Mouse (Mus musculus) T-helper 2 cell (primary cell): ENCODE data around the gene 3110040M04Rik.
"Not testable (repeated sequence)": the region's sequence is repeated elsewhere in the genome, so short reads cannot be mapped to it uniquely, and the experiment has no call there.

Experiments used
- in situ Hi-C: fragments of 300-600 bp; cut with MboI, MseI; formaldehyde crosslinking; loops from one replicate; pipeline ENCODE4 v1.15.1; 2025; ENCODE audit warnings: high pct_unique_total_duplicates

Gene 3110040M04Rik

DNA sequence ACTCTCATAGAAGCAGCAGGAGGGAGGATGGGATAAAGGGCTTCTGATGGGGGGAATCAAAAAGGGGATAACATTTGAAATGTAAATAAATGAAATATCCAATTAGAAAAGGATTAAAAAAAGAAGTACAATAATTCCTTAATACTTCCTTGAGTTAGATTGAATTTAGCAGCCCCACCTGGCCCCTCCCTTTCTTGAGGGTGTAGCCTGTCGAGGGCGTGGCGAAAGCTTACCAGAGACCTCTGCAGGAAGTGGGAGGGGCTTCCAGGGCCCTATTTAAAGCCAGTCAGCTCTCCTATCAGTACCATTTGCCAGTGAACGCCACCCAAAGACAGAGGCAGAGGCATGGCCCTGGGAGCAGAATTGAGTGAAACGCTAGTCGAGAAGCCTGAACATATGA, at the start of gene 3110040M04Rik:
Gene 3110040M04Rik, plus strand, starts transcription at position 304 of the 400 bp plus-strand sequence.
- in situ Hi-C loops = not testable (repeated sequence)

DNA sequence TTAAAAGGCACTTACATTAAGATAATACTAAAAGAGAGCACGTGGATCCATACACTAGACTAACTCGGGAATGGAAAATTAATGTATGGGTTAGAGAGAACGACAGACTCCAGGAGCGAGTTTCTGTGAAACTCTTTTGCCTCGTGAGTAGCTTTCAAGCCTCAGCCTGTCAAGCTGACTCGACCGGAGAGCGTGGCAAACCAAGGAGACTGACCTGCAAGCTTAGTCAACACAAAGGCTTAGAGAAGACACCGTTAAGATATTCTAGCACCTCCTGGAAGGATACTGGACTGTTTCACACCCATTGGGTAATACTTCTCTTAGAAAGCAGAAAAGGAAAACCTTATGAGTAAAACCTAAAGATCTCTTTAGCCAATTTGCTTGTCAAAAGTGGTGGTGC, 49.8 kb upstream of the 3110040M04Rik start:
- in situ Hi-C loops = not testable (repeated sequence)

DNA sequence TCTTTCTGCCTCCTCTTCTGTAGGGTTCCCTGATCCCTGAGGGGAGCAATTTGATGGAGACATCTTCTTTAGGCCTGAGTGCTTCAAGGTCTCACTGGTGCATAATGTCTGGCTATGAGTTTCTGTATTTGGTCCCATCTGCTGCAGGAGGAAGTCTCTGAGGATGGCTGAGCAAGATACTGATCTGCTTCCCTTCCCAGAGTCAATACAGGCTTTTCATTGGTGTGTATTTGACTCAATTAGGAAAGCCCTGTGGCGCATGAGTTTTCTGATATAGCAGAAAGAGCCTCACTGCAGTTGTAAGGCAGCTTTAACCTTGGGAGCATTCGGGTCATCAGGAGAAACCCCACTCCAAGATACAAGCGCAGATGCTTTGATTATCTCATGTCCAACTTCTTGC, 47.8 kb upstream of the 3110040M04Rik start:
- in situ Hi-C loops = no loop called here

DNA sequence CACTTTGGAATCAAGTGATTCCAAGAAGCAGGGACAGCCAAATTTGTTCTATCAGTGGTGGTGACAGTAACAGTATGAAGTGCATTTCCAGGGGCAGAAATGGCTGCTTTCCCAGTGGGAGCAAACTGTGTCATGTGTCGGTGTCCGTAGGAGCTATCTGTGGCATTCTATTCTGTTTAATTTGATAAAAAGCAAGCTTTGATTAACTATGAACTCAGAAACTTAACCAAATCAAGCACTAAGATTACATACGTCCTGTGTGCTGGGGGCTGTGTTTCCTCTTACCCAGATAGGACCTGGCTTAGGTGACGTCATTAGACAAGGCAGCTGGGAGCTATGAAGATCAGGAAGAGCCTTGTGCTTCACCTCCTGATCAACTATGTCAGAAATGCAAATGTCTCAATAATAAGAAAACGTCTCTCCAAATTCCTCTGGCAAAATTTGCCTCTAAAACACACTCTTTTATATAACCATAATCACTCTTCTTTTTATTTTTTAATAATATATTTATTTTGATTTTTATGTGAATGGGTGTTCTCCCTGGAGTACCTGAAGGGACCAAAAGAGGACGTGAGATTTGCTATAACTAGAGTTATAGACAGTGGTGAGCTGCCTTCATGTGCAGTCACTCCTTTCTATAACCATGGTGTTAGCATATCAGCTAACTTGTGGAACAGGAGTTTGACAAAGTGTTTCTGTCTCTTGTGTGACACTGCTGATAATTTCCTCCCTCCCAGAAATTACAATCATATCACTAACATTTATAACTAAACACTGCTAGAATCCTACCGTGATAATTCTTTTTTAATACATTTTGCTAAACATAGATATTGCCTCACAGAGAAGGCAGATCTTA, 46.9 kb upstream of the 3110040M04Rik start:
- in situ Hi-C loops = no loop called here

DNA sequence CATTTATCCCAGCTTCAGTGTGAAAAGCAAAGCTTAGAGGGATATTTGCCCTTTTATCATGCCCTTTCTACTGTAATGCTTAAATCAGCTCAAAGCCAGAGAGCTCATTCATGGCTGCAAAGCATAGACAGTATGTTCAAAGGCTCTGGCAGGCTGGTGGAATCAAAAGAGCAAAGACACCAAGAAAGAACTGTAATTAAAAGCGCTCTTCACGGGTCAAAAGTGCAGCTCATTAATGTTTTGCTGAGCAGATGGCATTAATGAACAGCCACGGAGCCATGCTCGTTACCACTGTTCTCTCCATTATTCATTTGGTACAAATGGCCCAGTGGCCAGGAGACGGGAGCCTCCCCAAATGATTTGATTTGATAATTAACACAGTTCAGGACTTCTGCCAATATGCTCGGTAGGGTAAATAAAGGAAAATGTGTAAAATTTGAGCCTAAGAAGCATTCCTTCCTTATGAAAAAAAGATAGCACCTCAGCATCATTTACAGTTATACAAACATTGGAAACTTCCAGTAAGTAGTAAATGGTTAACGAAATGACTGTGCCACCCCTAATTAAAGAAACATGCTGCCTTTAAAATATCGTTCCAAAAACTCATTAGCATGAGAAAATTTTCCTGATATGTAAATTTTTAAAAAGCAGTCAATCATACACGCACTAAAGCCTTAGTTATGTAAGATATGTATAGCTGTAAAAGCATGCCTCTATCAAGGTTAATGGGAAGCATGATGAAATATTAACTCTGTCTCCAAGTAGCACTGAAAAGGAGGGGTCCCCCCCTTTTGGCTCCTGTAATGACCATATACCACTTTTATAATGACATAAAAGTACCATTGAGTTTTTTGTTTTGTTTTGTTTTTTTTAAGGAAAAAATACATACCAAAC, 45.7 kb upstream of the 3110040M04Rik start:
- in situ Hi-C loops = no loop called here

DNA sequence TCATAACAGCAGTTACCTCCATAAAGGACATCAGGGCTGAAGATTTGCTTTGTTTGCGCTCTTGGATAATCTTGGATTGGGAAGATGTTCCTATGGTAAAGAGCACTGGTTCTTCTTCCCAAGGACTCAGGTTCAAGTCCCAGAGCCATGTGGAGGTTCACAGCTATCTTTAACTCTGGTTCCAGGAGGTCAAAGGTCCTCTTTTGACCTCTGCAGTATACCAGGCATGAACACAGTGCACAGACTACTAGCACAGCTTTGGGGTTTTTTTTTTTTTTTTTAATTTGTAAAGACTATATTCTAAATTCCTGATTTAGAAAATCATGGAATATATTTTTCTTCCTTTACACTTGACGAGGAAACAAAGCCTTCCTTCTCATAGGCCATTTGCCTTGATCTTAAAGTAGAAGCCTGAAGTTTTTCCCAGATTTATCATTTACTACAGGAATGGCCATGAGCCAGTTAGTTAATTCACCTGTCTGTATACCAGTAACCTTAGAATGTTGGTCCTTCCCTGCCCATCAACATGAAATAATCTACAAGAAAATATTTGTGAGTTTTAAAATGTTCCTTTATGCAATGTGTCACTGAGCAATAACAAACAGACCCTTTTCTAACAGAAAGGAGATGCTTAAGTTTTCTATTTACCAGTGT, 44.9 kb upstream of the 3110040M04Rik start:
- in situ Hi-C loops = no loop called here

DNA sequence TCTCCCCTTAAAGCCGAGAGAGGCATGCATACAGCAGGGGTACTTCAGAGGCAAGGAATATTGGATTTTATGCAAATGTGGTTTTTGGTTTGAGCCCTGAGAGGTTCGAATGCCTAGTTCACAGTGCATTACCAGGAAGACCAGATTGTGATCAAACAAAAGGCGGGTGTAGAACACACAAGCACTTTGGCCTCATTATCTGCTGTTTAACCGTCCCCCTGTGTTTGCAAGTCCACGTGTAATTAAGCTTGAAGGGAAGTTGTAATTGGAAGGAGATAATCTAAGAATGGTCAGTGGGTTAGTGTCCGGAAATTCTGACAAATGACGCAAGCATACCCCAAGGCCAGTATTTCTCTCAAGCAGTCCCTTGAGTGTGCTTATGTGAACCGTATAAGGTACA, 37.9 kb upstream of the 3110040M04Rik start:
- in situ Hi-C loops = no loop called here

DNA sequence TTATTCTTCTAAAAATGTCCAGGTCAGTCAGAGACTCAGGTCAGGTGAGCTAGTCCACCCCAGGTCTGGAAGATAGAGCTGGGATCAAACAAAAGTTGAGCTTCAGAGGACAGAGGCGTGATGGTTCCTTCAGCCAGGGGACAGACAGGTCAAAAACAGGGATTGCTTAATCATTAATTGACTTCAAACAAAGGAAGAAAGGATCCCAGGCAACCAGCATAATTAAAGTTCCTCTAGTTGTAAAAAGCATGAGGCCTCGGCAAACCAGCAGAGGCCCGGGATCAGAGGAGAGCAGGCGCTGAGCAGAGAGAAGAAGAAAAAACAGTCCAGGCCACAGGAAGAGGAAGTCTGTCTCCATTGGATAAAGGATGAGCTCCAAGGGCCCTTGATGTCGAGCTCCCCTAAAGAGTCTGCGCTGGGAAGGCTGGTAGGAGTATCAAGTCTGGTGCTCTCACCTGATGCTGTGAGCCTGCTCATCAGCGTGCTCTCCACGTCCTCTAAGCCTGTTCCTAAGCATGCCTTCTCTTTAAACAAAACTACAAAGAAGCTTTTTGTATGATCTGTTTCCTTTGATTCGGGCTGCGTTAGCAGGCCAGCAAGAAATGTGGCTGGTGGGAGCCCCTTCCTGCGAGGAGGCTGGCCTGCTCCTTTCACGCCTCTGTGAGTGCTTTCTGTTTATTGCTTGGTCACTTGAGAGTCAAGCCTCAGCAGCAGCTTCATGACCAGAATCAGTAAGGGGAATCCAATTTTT, 36.4 kb upstream of the 3110040M04Rik start:
- in situ Hi-C loops = no loop called here

DNA sequence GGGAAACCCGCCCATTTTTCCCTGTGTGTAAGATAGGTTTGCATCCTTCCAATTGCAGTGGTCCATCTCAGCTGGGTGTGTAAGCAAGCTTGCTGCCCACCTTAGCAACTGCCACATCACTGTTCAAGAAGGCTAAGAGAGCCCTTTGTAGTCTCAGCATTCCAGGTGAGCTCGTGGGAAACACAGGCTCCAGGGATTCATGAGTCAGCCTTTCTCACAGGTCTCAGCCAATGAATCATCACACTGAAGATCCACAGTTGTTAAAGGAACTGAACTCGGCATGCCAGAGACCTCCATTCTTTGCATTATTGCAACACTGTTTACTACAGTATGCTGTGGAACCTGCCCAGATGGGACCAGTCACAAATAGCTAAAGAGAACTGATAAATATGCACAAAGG, 35.3 kb upstream of the 3110040M04Rik start:
- in situ Hi-C loops = no loop called here

DNA sequence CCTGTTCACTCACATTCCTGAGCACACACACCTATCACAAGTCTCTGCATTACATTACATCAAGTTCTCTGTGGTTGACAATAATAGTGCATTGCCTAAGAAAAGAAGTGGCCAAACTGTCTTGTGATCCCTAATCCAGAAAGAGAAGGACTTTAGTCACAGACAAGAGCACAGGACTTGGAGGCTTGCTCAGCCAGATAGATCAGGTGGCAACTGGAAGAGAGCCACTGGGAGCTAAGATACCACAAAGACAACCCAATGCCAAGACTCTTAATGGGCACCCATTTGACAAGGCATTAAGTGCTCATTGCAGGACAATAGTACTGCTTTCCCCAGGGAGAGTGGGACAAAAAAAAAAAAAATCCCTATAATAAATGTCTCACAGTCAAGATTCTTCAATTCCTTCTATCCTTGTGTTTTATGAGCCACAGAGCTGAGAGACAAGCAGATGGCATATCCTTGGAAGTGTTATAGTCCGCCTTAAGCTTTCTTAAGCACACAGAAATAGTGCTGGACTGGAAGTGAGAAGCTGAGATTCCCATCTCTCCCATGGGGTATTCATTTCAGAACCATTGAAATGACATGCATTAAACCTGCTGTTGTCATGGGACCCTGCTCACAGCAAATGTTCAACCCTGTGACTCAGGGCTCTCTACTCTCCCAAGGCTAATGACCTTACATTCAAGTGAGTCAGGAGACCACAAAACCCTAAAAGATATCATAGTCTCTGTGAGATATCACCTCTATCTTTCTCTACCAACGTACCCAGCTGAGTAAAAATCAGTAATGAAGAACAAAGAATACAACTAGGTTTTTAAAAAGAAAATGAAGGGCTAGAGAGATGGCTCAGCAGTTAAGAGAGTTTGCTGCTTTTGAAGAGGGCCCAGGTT, 32.1 kb upstream of the 3110040M04Rik start:
- in situ Hi-C loops = no loop called here

DNA sequence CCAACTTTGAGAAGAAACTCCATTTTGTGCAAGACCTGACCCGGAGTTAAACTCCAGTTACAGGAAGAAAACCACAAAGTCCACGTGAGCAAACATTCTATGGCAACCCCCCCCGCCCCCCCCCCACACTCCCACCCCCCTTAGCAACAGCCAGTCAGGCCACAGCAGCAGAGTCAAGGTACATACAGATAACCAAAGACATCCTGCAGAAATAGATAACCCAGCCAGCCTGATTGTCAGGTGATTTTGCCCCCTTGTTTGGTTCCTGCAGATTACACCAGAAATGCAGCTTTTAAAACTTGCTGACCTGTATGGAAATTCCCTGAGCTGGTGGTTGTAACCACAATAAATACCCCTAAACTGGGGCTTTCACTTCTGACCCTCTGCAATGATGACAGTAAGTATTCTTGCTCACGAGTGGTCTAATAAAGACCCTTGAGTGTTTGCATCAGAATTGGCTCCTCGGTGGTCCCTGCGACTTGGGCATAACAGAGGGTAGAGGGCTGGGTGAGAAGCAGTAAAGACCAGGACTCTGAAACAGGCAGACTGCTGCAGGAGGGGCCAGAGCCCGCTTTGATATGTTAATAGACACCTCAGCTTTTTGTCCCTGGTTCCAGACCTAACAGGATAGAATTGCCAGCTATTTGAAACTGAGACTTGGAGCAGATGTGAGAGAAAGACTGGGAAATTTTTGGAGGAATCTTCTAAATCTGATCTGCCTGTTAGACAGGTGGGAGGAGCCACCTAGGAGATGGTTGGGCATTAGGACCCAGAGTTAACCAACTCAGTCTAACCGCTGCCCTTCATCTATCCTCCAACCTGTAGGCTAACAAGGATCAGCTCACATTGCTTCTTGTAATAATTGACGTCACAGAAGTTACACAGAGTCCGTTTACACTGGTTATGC, 26.6 kb upstream of the 3110040M04Rik start:
- in situ Hi-C loops = no loop called here

DNA sequence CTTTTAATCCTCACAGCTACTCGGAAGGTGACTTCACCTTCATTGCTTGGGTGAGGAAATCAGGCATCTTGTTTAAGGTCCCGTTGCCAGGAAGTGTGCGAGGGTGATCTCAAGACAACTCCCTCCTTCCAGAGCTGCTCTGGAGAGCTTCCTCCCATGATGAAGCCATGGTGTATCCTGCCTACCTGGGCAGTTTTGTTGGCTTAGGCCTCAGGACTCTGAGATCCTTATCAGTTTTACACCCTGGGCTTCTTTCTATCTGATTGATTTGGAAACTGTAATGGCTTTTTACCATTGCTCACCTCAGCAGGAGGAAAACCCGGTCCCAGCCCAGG, 26.0 kb upstream of the 3110040M04Rik start:
- in situ Hi-C loops = no loop called here

DNA sequence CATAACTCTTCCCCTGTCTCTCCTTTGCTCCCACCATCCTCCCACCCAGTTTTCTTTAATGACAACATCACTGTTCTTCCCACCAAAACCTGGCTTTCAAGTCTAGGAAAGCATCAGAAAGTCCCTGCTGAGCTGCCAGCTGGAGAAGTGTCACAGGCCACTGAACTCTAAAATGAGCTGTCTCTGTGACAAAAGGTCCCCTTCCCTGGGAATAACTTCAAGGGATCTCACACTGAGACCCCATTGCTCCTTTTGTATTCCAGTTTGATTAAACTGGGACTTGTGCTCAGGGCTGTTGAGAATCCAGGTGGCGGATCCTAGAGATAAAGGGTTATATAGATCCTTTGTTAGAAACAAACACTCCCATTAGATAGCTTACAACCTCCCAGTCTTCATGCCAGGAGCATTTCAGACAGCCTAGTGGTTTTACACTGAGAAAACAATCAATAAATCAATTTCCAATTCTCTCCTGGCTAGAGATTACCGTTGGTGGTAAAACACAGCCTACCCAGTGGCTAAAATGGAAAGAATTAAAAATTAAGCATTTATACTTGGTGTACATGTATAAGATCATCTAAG, 25.3 kb upstream of the 3110040M04Rik start:
- in situ Hi-C loops = no loop called here

DNA sequence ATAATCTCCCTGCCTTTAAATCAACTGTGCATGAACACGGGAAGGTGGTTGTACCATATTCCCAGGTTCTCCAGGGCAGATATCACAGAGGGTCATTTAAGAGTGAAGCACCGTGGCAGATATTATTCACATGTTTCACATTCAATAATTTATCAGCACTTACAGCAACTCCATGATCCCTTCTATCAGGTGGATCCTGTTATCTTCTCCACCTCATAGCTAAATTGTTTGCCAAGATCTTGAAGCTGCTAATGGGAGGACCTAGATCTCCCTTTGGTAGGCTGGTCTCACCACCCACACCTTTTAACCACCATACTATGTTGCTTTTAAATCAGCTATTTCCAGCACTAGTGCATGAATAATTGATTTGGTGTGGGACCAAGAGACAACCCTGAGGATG, 23.8 kb upstream of the 3110040M04Rik start:
- in situ Hi-C loops = no loop called here

DNA sequence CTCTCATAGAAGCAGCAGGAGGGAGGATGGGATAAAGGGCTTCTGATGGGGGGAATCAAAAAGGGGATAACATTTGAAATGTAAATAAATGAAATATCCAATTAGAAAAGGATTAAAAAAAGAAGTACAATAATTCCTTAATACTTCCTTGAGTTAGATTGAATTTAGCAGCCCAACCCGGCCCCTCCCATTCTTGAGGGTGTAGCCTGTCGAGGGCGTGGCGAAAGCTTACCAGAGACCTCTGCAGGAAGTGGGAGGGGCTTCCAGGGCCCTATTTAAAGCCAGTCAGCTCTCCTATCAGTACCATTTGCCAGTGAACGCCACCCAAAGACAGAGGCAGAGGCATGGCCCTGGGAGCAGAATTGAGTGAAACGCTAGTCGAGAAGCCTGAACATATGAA, 21.7 kb upstream of the 3110040M04Rik start, which contains the start of gene Gm47985:
Gene Gm47985, plus strand, starts transcription at position 272 of the 400 bp plus-strand sequence.
- in situ Hi-C loops = not testable (repeated sequence)

DNA sequence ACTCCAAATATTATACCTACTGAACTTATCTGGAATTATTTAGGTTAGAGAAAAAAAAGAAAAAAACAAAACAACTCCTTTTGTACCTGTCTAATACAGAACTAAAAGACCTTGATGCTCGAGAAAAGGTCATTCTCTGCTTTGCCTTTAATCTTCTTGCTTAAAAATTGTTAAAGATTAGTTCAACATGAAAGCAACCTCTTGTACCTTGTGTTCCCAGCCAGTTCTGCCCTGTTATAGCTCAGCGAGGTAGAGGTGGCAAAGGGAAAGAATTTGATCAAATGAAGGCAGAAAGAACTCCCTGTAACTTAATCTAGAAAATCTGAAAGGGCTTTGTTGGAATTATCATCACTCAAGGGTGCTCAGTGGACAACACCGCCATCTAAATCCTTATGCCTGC, 17.7 kb upstream of the 3110040M04Rik start:
- in situ Hi-C loops = not testable (repeated sequence)

DNA sequence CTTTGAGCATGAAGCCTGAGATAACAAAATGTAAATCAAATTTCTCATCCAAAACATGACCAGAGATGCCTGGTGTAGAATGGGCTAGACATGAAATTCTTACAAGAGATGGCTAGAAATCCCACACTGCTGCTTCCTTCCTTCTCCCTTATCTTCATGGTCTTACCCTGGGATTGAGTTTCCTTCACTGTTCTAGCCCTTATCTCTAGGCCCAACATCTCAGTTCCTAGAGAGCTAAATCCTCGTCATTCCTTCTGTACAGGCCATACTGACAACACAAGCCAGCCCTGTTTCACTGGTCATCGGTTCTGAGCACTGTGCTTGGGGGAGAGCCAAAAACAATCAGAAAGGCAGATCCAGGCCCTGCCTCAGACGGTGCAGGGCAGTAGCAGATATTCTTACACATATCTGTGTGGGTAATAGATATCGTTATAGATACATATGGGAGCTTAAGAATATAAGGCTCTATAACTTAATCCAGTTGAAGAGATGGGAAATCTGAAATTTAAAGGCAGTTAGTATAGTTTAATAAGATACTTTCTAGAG, 17.0 kb upstream of the 3110040M04Rik start:
- in situ Hi-C loops = not testable (repeated sequence)

DNA sequence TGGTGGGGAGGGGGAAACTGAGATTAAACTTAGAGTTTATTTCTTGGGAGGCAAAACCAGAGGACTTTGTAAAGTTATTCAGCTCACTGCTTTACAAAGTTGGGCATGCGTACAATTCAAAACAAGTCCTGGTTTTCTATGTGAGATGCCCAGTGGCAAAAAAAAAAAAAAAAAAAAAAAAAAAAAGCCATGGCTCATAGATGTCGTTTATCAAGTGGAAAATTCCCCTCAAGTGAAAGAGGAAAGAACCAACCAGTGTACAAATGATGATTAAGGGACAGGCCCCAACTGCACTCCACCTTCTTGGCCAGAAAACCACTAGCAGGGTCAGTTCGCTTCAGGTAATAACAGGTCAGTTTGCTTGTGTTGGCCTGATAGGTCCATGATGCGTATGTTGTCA, 15.5 kb upstream of the 3110040M04Rik start:
- in situ Hi-C loops = no loop called here

DNA sequence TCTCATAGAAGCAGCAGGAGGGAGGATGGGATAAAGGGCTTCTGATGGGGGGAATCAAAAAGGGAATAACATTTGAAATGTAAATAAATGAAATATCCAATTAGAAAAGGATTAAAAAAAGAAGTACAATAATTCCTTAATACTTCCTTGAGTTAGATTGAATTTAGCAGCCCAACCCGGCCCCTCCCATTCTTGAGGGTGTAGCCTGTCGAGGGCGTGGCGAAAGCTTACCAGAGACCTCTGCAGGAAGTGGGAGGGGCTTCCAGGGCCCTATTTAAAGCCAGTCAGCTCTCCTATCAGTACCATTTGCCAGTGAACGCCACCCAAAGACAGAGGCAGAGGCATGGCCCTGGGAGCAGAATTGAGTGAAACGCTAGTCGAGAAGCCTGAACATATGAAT, 11.8 kb upstream of the 3110040M04Rik start, which contains the start of gene Gm8947:
Gene Gm8947, plus strand, starts transcription at position 302 of the 400 bp plus-strand sequence.
- in situ Hi-C loops = not testable (repeated sequence)
